Mouse (Mus musculus) E14TG2a.4 (cell line): ENCODE measurements around the gene Tjp2.

Experiments
- CTCF ChIP-seq: conservative IDR thresholded peaks from 2 replicates; pipeline ENCODE4 v1.5.1; 2014; ENCODE audit warnings: low read length
- NANOG ChIP-seq: IDR thresholded peaks from 2 replicates; pipeline ENCODE4 v1.6.1; 2014; ENCODE audit warnings: borderline replicate concordance, low read length, mixed read lengths
- POU5F1 ChIP-seq: IDR thresholded peaks from 2 replicates; pipeline ENCODE4 v1.6.1; 2014; ENCODE audit warnings: low read length, borderline replicate concordance

DNA sequence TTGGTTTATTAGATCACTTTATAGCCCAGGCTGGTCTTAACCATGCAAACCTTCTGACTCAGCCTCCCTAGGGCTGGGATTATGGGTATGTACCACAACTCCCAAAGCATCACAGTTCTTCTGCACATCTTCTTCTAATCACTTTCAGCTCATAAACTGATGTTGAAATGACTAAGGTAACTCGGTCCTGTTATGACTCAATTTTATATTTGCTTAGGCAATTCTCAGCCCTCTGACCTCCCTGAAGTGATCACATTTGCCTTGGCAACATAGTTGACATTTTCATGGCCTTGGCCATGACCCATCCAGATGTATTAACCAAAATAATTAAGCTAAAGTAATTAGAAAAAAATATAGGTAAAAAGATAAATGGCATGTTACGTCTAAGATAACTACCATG, 134.5 kb downstream of the Tjp2 start:
- TF ChIP-seq CTCF = no peak
- no peak for TF ChIP-seq NANOG
- no peak for TF ChIP-seq POU5F1
